Mouse (Mus musculus): ENCODE measurements around the gene Sugp2.

GRCm38 (mm10) chr8:70233606-70234005 is 420 bp upstream of the Sugp2 start:
- no peak for TF ChIP-seq POU5F1 (IDR thresholded peaks at IDR 0.05; ENCODE audit: borderline replicate concordance, low read length)
- TF ChIP-seq CTCF (conservative IDR thresholded peaks at IDR 0.05; ENCODE audit: low read length), result no peak

Measured in E14TG2a.4 (cell line).